Mouse (Mus musculus): Measurements from ENCODE around the gene Pth1r. TPM values are rescaled to one million over a fixed set of nuclear protein-coding genes. Genes with fewer than 3 reads are reported as not detected.

The Pth1r gene
- polyA plus RNA-seq, 1 experiment from 2014 or later = 8.7 TPM

DNA sequence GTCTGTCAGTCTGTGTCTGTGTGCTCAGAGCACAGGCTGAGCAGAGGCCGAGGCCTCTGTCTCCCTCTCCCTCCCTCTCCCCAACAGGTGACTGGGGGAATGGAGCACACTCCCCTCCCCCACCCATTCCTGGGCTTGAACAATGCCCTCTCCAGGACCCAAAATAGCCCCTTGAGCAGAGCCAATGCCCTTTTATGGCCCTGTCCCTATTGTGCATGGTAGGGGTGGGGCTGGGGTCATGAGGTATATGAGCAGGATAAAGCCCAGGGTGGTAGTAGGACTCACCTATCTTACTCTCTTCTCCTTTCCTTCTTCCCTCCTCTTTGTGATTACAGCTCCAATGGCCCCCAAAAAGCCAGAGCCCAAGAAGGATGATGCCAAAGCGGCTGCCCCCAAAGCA lies 16.5 kb upstream of the Pth1r start:
- no peak overlapping the region for H3K27ac ChIP-seq
- H3K4me2 ChIP-seq = no peak overlapping the region
- H3K27me3 ChIP-seq (replicated peaks) = no peaks in the 10 kb centered on the region
- no peaks in the 10 kb centered on the region for H3K36me3 ChIP-seq (replicated peaks)
- H3K9ac ChIP-seq = no peak overlapping the region
- ATAC-seq (replicated peaks) = no peak
- 72% methylated on average over 2 of the region's 2 CpGs for WGBS
- H3K9me3 ChIP-seq = no peaks in the 10 kb centered on the region
- no peaks in the 10 kb centered on the region for H3K4me1 ChIP-seq
- H3K4me3 ChIP-seq = no peak overlapping the region

DNA sequence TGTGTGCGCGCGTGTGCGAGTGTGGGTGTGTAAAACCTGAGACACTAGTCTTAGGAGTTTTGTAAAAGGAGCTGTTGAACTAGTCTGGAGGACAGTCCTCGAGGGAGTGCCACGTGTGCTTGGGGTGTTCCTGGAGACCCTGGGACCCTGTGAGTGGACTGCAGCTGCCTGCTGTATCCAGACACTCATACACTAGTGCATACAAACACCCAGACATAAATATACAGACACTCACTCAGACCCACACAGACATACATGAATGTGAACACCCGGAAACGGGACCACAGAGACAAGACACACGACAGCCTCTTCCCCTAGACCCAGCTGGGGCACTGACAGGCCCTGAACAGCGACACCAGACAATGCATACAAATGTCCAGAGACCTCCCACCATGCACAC lies 15.8 kb upstream of the Pth1r start:
- no peaks in the 10 kb centered on the region for H3K36me3 ChIP-seq (replicated peaks)
- H3K4me2 ChIP-seq = no peak overlapping the region
- 74% methylated on average over 10 of the region's 10 CpGs for WGBS
- no peaks in the 10 kb centered on the region for H3K27me3 ChIP-seq (replicated peaks)
- no peak for ATAC-seq (replicated peaks)
- H3K4me1 ChIP-seq = no peaks in the 10 kb centered on the region
- no peaks in the 10 kb centered on the region for H3K9me3 ChIP-seq
- no peak overlapping the region for H3K9ac ChIP-seq
- H3K4me3 ChIP-seq = no peak overlapping the region
- no peak overlapping the region for H3K27ac ChIP-seq

DNA sequence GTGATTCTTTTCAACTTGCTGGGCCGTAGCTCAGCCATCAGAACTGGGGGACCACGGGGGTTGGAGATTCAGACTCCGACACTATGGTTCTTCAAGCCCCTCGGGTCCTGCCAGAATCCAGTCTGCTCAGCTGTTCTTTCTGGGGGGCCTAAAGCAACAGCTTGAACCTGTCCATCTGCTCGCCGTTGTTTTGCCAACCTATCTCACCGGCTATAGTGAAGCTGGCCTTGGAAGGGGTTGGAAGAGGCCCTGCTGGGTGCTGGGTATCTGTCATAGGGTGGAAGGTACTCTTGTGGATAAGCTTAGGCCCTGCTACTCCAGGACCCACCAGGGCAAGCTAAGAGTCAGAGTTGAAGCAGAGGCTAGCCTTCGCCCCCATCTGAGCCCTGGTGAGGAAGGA lies 13.9 kb upstream of the Pth1r start:
- WGBS = 86% methylated on average over 8 of the region's 8 CpGs
- Histone ChIP-seq H3K9me3 (no peaks in the 10 kb centered on the region), H3K27me3 (replicated peaks) (no peaks in the 10 kb centered on the region), H3K4me1 (no peaks in the 10 kb centered on the region), H3K4me3 (no peak overlapping the region), H3K36me3 (replicated peaks) (no peaks in the 10 kb centered on the region), H3K9ac (no peak overlapping the region), H3K27ac (no peak overlapping the region), H3K4me2 (no peak overlapping the region)
- no peak for ATAC-seq (replicated peaks)

DNA sequence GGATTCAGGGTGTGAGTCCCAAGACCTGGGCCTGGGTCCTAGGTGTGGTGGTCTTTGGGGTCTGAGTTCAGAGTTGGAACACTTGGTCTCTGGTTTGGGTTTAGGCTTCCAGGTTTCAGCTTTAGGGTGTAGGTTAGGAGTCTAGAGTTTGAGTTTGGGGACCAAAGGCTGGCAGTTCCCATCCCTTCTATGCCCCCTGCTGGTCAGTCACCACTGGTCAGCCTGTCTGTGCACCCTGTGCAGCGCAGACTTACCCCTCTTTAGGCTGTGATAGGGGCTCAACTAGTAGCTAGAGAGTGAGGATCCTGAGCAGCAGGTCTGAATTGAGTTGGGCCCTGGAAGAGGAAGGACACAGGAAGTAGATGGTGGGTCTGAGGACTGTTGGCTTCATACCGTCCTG lies 12.3 kb upstream of the Pth1r start:
- no peaks in the 10 kb centered on the region for H3K9me3 ChIP-seq
- ATAC-seq (replicated peaks) = no peak
- no peak overlapping the region for H3K4me3 ChIP-seq
- no peaks in the 10 kb centered on the region for H3K4me1 ChIP-seq
- 65% methylated on average over 2 of the region's 2 CpGs for WGBS
- H3K9ac ChIP-seq = no peak overlapping the region
- no peaks in the 10 kb centered on the region for H3K36me3 ChIP-seq (replicated peaks)
- H3K4me2 ChIP-seq = no peak overlapping the region
- no peak overlapping the region for H3K27ac ChIP-seq
- no peaks in the 10 kb centered on the region for H3K27me3 ChIP-seq (replicated peaks)

DNA sequence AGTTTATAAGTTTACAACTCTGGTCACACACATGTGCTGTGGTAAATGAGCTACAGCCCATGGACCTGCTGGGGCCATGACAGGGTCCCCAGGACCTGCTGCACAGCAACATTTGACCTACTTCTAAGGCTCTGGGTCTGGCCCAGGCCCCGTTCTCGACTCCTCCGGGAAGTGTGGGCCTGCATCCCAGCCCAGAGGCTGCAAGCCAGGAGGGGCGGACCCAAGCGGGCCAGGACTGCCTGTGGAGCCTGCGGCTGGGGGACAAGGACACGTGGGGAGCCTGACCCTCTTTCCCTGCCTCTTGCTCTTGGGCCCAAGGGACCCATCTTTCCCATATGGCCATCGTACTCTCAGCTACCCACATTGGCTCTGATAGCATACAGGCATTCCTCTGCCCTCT lies 11.7 kb upstream of the Pth1r start:
- Histone ChIP-seq H3K9me3 (no peaks in the 10 kb centered on the region), H3K4me1 (no peaks in the 10 kb centered on the region), H3K27me3 (replicated peaks) (no peaks in the 10 kb centered on the region), H3K4me3 (no peak overlapping the region), H3K27ac (no peak overlapping the region), H3K4me2 (no peak overlapping the region), H3K36me3 (replicated peaks) (no peaks in the 10 kb centered on the region), H3K9ac (no peak overlapping the region)
- 71% methylated on average over 8 of the region's 8 CpGs for WGBS
- ATAC-seq (replicated peaks) = no peak

DNA sequence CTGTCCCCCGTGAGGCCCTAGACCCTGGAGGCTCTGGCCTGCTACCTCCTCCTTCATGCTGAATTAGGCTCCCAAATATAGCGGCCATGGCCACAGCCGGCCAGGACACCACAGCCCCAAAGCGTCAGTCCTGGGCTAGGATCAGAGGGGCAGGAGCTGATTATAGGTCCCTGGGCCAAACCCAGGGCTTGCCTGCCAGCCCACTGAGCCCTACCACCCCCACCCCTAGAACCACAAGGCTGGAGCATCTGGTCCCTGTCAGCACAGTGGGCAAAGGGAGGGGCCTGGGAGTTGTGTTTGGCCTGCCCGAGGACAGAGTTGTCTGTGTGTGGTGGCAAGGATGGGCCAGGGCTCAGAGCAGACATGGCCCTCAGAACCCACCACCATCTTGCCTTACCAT lies 10.9 kb upstream of the Pth1r start:
- Histone ChIP-seq H3K9ac (no peak overlapping the region), H3K9me3 (no peaks in the 10 kb centered on the region)
- 87% methylated on average over 5 of the region's 5 CpGs for WGBS

DNA sequence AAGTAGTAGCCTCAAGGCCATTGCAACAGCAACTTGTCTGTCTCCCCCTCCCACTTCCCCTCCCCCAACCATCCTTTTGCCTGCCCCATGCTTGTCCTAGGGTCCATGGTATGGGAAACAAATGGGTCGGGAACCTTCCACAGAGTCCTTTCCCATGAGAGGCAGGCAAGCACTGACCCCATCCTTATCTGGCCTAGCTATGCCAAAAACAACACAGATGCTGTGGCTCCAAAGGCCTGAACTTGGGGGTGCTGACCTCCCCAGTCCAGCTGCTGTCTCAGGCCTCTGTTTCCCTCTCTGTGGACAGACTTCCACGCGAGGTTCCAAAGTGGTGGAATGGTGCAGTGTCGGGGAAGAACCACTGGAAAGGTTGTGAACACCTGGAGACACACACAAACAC lies 6.8 kb upstream of the Pth1r start:
- no peaks in the 10 kb centered on the region for H3K4me1 ChIP-seq
- H3K9ac ChIP-seq = no peak overlapping the region
- no peaks in the 10 kb centered on the region for H3K27me3 ChIP-seq (replicated peaks)
- 80% methylated on average over 4 of the region's 4 CpGs for WGBS
- no peaks in the 10 kb centered on the region for H3K9me3 ChIP-seq
- no peak overlapping the region for H3K4me2 ChIP-seq
- ATAC-seq (replicated peaks) = no peak
- H3K4me3 ChIP-seq = no peak overlapping the region
- no peak overlapping the region for H3K27ac ChIP-seq
- no peaks in the 10 kb centered on the region for H3K36me3 ChIP-seq (replicated peaks)

More for the DNA sequence above, 10.9 kb upstream of the Pth1r start:
- no peak overlapping the region for H3K4me2 ChIP-seq
- no peaks in the 10 kb centered on the region for H3K36me3 ChIP-seq (replicated peaks)
- no peak for ATAC-seq (replicated peaks)
- H3K4me3 ChIP-seq = no peak overlapping the region
- no peak overlapping the region for H3K27ac ChIP-seq
- no peaks in the 10 kb centered on the region for H3K27me3 ChIP-seq (replicated peaks)
- H3K4me1 ChIP-seq = no peaks in the 10 kb centered on the region

DNA sequence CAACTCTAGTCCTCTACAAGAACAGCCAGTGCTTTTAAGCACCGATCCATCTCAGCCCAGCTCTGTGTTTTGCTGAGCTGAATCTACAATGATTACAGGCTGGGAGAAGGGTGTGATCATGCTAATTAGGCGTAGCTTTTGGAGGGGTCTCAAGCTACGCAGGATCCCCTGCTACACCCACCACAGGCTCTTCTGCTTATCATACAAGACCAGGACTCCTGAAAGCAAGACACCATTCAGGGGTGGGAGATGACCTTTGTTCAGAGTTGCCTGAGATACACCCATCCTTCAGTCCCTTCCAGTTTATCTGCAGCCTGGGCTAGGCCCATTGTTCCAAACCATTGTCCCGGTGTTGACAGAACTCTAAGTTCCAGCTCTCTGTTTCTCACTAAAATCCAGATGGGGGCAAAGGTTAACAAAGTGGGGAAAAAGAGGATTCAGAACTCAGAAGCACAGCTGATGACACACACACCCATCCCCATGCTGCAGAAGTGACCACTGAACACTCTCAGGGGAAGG lies 6.0 kb upstream of the Pth1r start:
- Histone ChIP-seq H3K36me3 (replicated peaks) (no peaks in the 10 kb centered on the region), H3K4me2 (no peak overlapping the region), H3K9me3 (no peaks in the 10 kb centered on the region), H3K4me3 (no peak overlapping the region), H3K27me3 (replicated peaks) (no peaks in the 10 kb centered on the region), H3K9ac (no peak overlapping the region), H3K27ac (no peak overlapping the region), H3K4me1 (no peaks in the 10 kb centered on the region)
- ATAC-seq (replicated peaks) = no peak
- WGBS = 65% methylated on average over 4 of the region's 4 CpGs

DNA sequence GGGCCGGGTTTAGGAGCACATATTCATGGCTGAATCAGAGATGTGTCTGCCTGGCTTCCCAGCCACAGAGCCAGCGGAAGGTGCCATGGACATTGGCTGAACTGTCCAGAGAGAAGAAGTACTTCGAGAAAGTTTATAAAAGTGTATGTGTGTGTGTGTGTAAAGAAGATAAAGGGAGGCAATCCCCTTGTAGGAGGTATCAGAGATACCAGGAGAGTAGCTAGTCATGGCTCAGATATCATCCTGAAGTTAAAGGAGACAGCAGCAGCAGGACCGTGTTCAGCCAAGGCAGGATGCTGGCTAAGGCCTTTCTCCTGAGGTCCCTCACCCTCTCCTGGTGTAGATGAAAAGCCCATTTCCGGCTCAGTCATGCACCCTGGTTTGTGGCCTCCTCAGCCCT lies 4.5 kb upstream of the Pth1r start:
- H3K4me1 ChIP-seq = no peaks in the 10 kb centered on the region
- no peak overlapping the region for H3K27ac ChIP-seq
- ATAC-seq (replicated peaks) = no peak
- no peak overlapping the region for H3K4me3 ChIP-seq
- no peaks in the 10 kb centered on the region for H3K9me3 ChIP-seq
- no peak overlapping the region for H3K4me2 ChIP-seq
- H3K27me3 ChIP-seq (replicated peaks) = no peaks in the 10 kb centered on the region
- 84% methylated on average over 5 of the region's 5 CpGs for WGBS
- H3K9ac ChIP-seq = no peak overlapping the region
- no peaks in the 10 kb centered on the region for H3K36me3 ChIP-seq (replicated peaks)

DNA sequence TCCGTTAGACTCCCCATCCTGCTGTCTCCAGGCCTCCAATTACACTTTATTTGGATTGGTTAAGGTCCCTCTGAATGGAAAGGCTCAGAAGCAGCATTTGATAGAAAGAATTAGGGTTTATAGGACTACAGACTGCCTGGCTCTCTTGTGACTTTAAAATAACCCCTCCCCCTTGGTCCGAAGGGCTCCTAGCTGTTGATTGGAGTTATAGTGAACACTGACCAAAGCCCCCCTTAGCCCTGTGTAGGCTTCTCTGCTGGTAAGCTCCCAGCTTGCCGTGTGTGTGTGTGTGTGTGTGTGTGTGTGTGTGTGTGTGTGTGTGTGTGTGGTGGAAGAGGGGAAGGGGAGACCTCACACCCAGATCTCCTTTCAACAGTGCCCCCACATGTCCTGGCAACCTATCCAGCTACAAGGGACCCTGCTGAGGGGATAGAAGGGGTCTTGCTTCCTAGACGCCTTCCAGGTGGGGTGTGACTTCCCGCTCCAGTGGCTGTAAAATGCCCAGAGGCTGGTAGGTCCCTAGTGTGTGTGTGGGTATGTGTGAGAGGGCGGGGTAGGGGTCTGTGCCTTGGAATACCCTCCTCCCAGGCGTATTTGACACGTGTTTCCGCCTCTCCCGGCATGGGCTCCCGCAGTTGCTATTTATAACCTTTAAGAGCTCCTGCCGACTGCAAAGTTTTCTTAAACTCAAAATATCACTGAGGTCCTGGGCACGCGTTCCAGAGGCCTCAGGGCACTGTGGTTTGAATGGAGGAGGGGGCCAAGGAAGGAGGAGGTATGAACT lies 3.7 kb upstream of the Pth1r start:
- WGBS = 59% methylated on average over 14 of the region's 14 CpGs

DNA sequence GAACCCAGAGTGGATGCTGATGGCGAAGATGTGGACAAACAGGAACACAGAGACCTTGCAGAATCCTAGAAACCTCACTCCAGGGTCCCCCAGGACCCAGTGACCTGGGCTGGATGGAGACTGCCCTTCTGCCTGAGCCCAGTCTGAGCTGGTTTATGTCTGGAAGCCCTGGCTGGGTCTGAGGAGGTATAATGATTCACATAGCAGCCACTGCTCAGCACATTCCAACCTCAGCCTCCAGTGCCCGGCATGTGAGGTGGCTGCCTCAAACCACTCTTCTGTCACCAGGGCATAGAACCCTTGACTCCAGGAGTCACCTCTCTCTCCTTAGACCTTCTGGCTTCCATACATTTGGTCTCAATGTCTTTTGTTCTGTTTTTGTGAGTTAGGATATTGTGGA lies 1.5 kb upstream of the Pth1r start:
- no peak overlapping the region for H3K4me2 ChIP-seq
- H3K9ac ChIP-seq = no peak overlapping the region
- WGBS = 82% methylated on average over 2 of the region's 2 CpGs
- H3K9me3 ChIP-seq = no peaks in the 10 kb centered on the region
- H3K4me1 ChIP-seq = peaks cover 4% of the 10 kb centered on the region
- no peaks in the 10 kb centered on the region for H3K36me3 ChIP-seq (replicated peaks)
- ATAC-seq (replicated peaks) = no peak
- no peak overlapping the region for H3K27ac ChIP-seq
- H3K4me3 ChIP-seq = no peak overlapping the region
- H3K27me3 ChIP-seq (replicated peaks) = peaks cover 16% of the 10 kb centered on the region; the same call in 1 of the 2 replicates

More for the DNA sequence above, 3.7 kb upstream of the Pth1r start:
- Histone ChIP-seq H3K36me3 (replicated peaks) (no peaks in the 10 kb centered on the region), H3K4me2 (no peak overlapping the region), H3K9me3 (no peaks in the 10 kb centered on the region), H3K4me3 (no peak overlapping the region), H3K4me1 (no peaks in the 10 kb centered on the region), H3K9ac (no peak overlapping the region), H3K27me3 (replicated peaks) (no peaks in the 10 kb centered on the region; the same call in 1 of the 2 replicates), H3K27ac (no peak overlapping the region)
- no peak for ATAC-seq (replicated peaks)

DNA sequence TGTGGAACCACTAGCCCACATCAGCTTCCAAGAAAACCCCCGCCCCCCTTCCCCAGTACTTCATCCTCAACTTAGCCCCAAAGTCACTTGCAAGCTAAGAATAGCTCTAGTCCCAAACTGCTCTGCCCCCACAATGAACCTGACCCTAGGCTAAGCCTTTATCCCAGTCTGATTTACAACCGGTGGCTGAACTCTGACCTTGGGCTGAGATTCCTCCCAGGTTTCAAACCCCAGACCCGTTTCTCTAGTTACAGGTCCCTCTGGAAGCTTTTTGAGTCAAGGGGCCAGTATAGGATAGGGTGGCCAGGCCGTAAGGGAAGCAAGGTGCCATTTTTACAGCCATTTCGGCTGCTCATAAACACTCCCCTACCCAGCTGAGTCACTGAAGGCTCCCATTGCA lies 707 bp downstream of the Pth1r start:
- 38% methylated on average over 5 of the region's 5 CpGs for WGBS
- Histone ChIP-seq H3K27me3 (replicated peaks) (peaks cover 18% of the 10 kb centered on the region; the same call in 1 of the 2 replicates), H3K9ac (no peak overlapping the region), H3K9me3 (no peaks in the 10 kb centered on the region), H3K4me1 (peaks cover 20% of the 10 kb centered on the region), H3K4me3 (no peak overlapping the region), H3K27ac (no peak overlapping the region), H3K36me3 (replicated peaks) (no peaks in the 10 kb centered on the region), H3K4me2 (no peak overlapping the region)
- ATAC-seq (replicated peaks) = no peak

DNA sequence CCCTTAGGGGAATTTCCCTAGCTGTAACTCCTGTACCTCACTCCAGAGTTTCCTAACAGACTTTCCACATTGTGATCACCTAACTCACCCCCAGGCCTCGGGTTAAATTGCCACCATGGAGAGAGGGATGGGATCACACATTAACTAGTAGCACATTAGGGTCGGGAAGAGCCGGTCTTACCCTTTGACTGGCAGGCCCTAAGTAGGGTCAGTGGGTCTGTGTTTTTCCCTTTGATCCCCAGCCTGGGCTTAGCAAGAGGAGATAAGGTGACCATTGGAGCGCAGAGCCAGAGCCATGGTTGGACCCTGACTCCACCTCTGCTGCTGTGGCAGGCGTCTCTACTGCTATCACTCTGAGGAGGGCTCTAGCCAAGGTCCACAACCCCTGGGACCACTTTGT lies 1.2 kb downstream of the Pth1r start:
- 22% methylated on average over 5 of the region's 5 CpGs for WGBS
- H3K36me3 ChIP-seq (replicated peaks) = no peaks in the 10 kb centered on the region
- ATAC-seq (replicated peaks) = no peak
- no peak overlapping the region for H3K9ac ChIP-seq
- no peaks in the 10 kb centered on the region for H3K9me3 ChIP-seq
- no peak overlapping the region for H3K27ac ChIP-seq
- H3K4me3 ChIP-seq = no peak overlapping the region
- no peak overlapping the region for H3K4me2 ChIP-seq
- peaks cover 23% of the 10 kb centered on the region; the same call in 1 of the 2 replicates for H3K27me3 ChIP-seq (replicated peaks)
- peaks cover 20% of the 10 kb centered on the region for H3K4me1 ChIP-seq
